Mouse (Mus musculus) G1E (cell line): ENCODE results near the gene Xntrpc. TPM values are rescaled to one million over a fixed set of nuclear protein-coding genes. Genes with fewer than 3 reads are reported as not detected.

Source experiments
- ATAC-seq: 2 replicates; pipeline ENCODE4 v1.8.0; 2016; ENCODE audit warnings: mild to moderate bottlenecking; ENCODE audit not compliant: insufficient number of reproducible peaks, poor library complexity, low FRiP score, severe bottlenecking; ENCODE audit errors: extremely low read depth
- DNase-seq: peaks from one replicate; pipeline ENCODE4 v3.0.0; 2012; ENCODE audit warnings: low spot score
- H3K27me3 ChIP-seq: 2 replicates; pipeline ENCODE4 v1.6.1; 2012; ENCODE audit warnings: mild to moderate bottlenecking, low read length, inconsistent platforms; ENCODE audit not compliant: insufficient read depth
- H3K36me3 ChIP-seq: replicated peaks from 2 replicates; pipeline ENCODE3; 2012; ENCODE audit warnings: mild to moderate bottlenecking, inconsistent platforms
- H3K4me1 ChIP-seq: 2 replicates; pipeline ENCODE4 v1.6.1; 2012; ENCODE audit warnings: low read depth, low read length, inconsistent platforms, mixed read lengths; ENCODE audit not compliant: insufficient read depth
- H3K4me3 ChIP-seq: 2 replicates; pipeline ENCODE4 v1.5.1; 2012; ENCODE audit warnings: low read depth, mild to moderate bottlenecking, inconsistent platforms, low read length, moderate library complexity, mixed read lengths
- H3K9me3 ChIP-seq: replicated peaks from 2 replicates; pipeline ENCODE4 v1.6.1; 2012; ENCODE audit warnings: inconsistent platforms
- CTCF ChIP-seq: IDR thresholded peaks from 2 replicates; pipeline ENCODE4 v1.5.1; 2012; ENCODE audit warnings: low read depth, low read length, inconsistent platforms, mixed read lengths
- GATA1 ChIP-seq: IDR thresholded peaks from 2 replicates; pipeline ENCODE4 v1.6.1; 2012; ENCODE audit warnings: borderline replicate concordance, low read length, inconsistent platforms, mixed read lengths
- GATA2 ChIP-seq: IDR thresholded peaks from 2 replicates; pipeline ENCODE4 v1.6.1; 2012; ENCODE audit warnings: low read depth, low read length, inconsistent platforms, borderline replicate concordance
- POLR2AphosphoS5 ChIP-seq: IDR thresholded peaks from 2 replicates; pipeline ENCODE4 v1.6.1; 2012; ENCODE audit warnings: low read depth, low read length, inconsistent platforms; ENCODE audit not compliant: insufficient replicate concordance
- TAL1 ChIP-seq: conservative IDR thresholded peaks from 2 replicates; pipeline ENCODE4 v1.6.1; 2012; ENCODE audit warnings: low read depth, low read length, inconsistent platforms, mixed read lengths
- polyA plus RNA-seq: library from polyadenylated mRNA; stranded (reverse); fragments of >175 nt; gene quantifications from 2 replicates; pipeline ENCODE4 v1.2.3, GENCODE M21; 2012
- total RNA-seq, 2 experiments: library from RNA; stranded (forward) in 1 of 2; stranded (reverse) in 1 of 2; fragments of 200-1000 nt in 1 of 2; fragments of >200 nt in 1 of 2; fragmentation: Nextera tagmentation in 1 of 2; gene quantifications; 2 replicates each; pipeline ENCODE4 v1.2.3; 2014 to 2017

Gene Xntrpc
- total and polyA plus RNA-seq, 3 experiments = 0.21 to 1.4 (median 0.44) TPM

- TF ChIP-seq GATA1 (no peak), GATA2 (no peak), POLR2AphosphoS5 (no peak)
- H3K27me3 ChIP-seq = peaks cover 72% of the 10 kb centered on the region
Observed at GRCm38 (mm10) chr7:102108206-102108605, 42.7 kb downstream of the Xntrpc start.

GRCm38 (mm10) chr7:102109171-102109570 is 43.7 kb downstream of the Xntrpc start, which contains the start of gene Art5:
Art5 (minus strand) TSS chr7:102109489.
- ATAC-seq (no peak), DNase-seq (no peak)
- Histone ChIP-seq H3K4me1 (peaks cover 13% of the 10 kb centered on the region), H3K9me3 (no peaks in the 10 kb centered on the region), H3K27me3 (peaks cover 78% of the 10 kb centered on the region), H3K4me3 (no peak within 1 kb of the TSS), H3K36me3 (no peaks in the 10 kb centered on the region)
- TF ChIP-seq POLR2AphosphoS5 (no peak), CTCF (no peak), GATA1 (no peak), TAL1 (no peak), GATA2 (no peak)

More at GRCm38 (mm10) chr7:102108206-102108605, 42.7 kb downstream of the Xntrpc start:
- Histone ChIP-seq H3K4me1 (peaks cover 9% of the 10 kb centered on the region), H3K4me3 (no peak overlapping the region), H3K9me3 (no peaks in the 10 kb centered on the region), H3K36me3 (no peaks in the 10 kb centered on the region)
- ATAC-seq = no peak
- DNase-seq = no peak

GRCm38 (mm10) chr7:102109746-102110145 is 44.2 kb downstream of the Xntrpc start:
- no peak for ATAC-seq
- no peak overlapping the region for H3K4me3 ChIP-seq

GRCm38 (mm10) chr7:102113151-102113729 is 47.7 kb downstream of the Xntrpc start:
- Histone ChIP-seq H3K27me3 (peaks cover 55% of the 10 kb centered on the region), H3K9me3 (no peaks in the 10 kb centered on the region), H3K4me3 (peak overlapping the region; percentile 3; the same call in 1 of the 2 replicates), H3K36me3 (peaks cover 3% of the 10 kb centered on the region), H3K4me1 (peaks cover 14% of the 10 kb centered on the region)
- DNase-seq (no peak), ATAC-seq (no peak)
- no peak for TF ChIP-seq TAL1
- no peak for TF ChIP-seq CTCF

More at GRCm38 (mm10) chr7:102109746-102110145, 44.2 kb downstream of the Xntrpc start:
- Histone ChIP-seq H3K27me3 (peaks cover 75% of the 10 kb centered on the region), H3K36me3 (no peaks in the 10 kb centered on the region), H3K9me3 (no peaks in the 10 kb centered on the region), H3K4me1 (peaks cover 14% of the 10 kb centered on the region)
- no peak for DNase-seq
- TF ChIP-seq GATA2 (no peak), TAL1 (no peak), CTCF (no peak), POLR2AphosphoS5 (no peak), GATA1 (no peak)

DNA sequence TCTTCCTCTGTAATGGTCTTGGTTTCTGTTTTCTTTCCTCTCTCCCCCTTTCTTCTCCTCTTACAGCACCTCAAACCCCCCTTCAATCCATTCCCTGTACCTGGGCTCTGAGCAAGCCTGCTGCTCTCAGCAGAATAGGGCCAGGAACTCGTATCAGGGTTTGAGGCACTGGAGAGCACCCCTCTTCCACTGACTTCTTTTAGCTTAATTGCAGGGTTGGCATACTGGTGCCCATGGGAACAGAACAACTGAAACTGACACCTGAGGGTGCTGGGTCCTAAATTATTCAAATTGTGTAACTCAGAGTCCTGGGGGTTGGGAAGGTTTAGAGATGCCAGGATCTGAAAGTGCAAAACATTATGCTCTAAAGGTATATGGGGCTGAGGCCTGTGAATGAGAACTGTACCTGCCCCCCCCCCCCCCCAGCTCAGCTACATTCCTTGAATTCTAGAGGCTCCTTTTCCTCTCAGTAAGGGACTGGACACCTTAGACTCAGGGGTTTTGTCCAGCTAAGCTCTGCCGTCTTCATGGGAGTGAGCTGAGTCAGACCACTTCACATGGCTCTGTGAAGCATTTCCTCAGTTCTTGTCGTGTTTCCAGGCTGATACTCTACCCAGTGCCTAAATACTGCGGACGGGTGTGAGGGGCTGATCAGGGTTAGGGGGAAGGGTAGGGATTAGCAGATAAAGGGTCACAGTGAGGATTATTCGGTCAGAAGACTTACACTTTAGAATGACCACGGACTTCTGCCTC is 51.2 kb downstream of the Xntrpc start, which contains the start of gene Chrna10:
Chrna10 (minus strand) TSS at position 250 of the 753 bp plus-strand sequence.
- Histone ChIP-seq H3K4me1 (peaks cover 14% of the 10 kb centered on the region), H3K9me3 (no peaks in the 10 kb centered on the region), H3K4me3 (no peak within 1 kb of the TSS), H3K27me3 (peaks cover 25% of the 10 kb centered on the region), H3K36me3 (peaks cover 36% of the 10 kb centered on the region)
- no peak for TF ChIP-seq TAL1
- TF ChIP-seq POLR2AphosphoS5 = no peak
- no peak for TF ChIP-seq GATA1
- no peak for TF ChIP-seq GATA2
- TF ChIP-seq CTCF = no peak
- DNase-seq (no peak), ATAC-seq (no peak)

DNA sequence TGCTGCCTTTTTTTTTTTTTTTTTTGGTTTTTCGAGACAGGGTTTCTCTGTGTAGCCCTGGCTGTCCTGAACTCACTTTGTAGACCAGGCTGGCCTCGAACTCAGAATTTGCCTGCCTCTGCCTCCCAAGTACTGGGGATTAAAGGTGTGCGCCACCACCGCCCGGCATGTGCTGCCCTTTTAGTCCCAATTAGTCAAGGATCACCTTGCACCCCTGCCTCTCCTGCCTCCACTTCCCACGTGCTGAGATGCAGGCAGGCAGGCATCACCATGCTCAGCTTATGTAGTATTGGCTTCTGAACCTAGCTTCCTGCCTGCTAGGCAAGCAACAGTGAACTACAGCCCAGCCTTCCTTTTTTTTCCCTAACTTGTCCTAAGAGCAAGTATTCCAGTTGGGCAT is 51.9 kb downstream of the Xntrpc start:
- ATAC-seq = no peak
- H3K36me3 ChIP-seq = peaks cover 42% of the 10 kb centered on the region

More for the DNA sequence above, 51.9 kb downstream of the Xntrpc start:
- TF ChIP-seq POLR2AphosphoS5 (no peak), CTCF (no peak), GATA2 (no peak), GATA1 (no peak), TAL1 (no peak)
- Histone ChIP-seq H3K9me3 (no peaks in the 10 kb centered on the region), H3K27me3 (peaks cover 19% of the 10 kb centered on the region), H3K4me1 (peaks cover 14% of the 10 kb centered on the region), H3K4me3 (no peak overlapping the region)
- no peak for DNase-seq
